Mouse (Mus musculus) MEL (cell line): ENCODE data around the gene Crim1. TPM values are rescaled to one million over a fixed set of nuclear protein-coding genes. Genes with fewer than 3 reads are reported as not detected.

ENCODE experiments used
- DNase-seq: peaks from one replicate; pipeline ENCODE4 v3.0.0; 2011; ENCODE audit warnings: low read depth, low spot score
- H3K27ac ChIP-seq: 2 replicates; pipeline ENCODE4 v1.5.1; 2012; ENCODE audit warnings: low read depth, mild to moderate bottlenecking, control low read depth, low read length, moderate library complexity; ENCODE audit not compliant: control insufficient read depth
- H3K27me3 ChIP-seq, 2 experiments: fragments of 150-350 bp in 1 of 2; sonication (generic) in 1 of 2; 2 replicates each; pipeline ENCODE4 v1.6.1; 2012; ENCODE audit warnings: low read length in 2 of 2, mild to moderate bottlenecking in 2 of 2, improper control_type of control experiment in 1 of 2, moderate library complexity in 1 of 2; ENCODE audit not compliant: insufficient read depth in 2 of 2, control insufficient read depth in 1 of 2
- H3K36me3 ChIP-seq, 2 experiments: 2 replicates each; pipeline ENCODE4 v1.6.1; 2012 to 2014; ENCODE audit warnings: low read length in 2 of 2, improper control_type of control experiment in 1 of 2, inconsistent platforms in 1 of 2, mild to moderate bottlenecking in 1 of 2; ENCODE audit not compliant: insufficient read depth in 2 of 2, control insufficient read depth in 1 of 2
- H3K4me1 ChIP-seq, 2 experiments: fragments of 150-350 bp in 1 of 2; sonication (generic) in 1 of 2; 2 replicates each; pipeline ENCODE4 v1.6.1; 2012; ENCODE audit warnings: low read length in 2 of 2, improper control_type of control experiment in 1 of 2, mild to moderate bottlenecking in 1 of 2; ENCODE audit not compliant: insufficient read depth in 2 of 2, control insufficient read depth in 1 of 2
- H3K4me3 ChIP-seq, 2 experiments: fragments of 150-350 bp in 1 of 2; sonication (generic) in 1 of 2; 2 replicates each; pipeline ENCODE4 v1.5.1; 2012; ENCODE audit warnings: low read depth in 2 of 2, low read length in 2 of 2, mild to moderate bottlenecking in 2 of 2, moderate library complexity in 2 of 2, control low read depth in 1 of 2, improper control_type of control experiment in 1 of 2; ENCODE audit not compliant: control insufficient read depth in 1 of 2, insufficient read depth in 1 of 2
- H3K79me2 ChIP-seq: 2 replicates; pipeline ENCODE4 v1.6.1; 2012; ENCODE audit warnings: mild to moderate bottlenecking, low read length, moderate library complexity; ENCODE audit not compliant: control insufficient read depth, poor library complexity, insufficient read depth
- H3K9ac ChIP-seq: 2 replicates; pipeline ENCODE4 v1.6.1; 2012; ENCODE audit warnings: low read depth, mild to moderate bottlenecking, control low read depth, low read length, moderate library complexity; ENCODE audit not compliant: control insufficient read depth, poor library complexity, severe bottlenecking
- H3K9me3 ChIP-seq: fragments of 150-350 bp; sonication (generic); replicated peaks from 2 replicates; pipeline ENCODE4 v1.6.1; 2012; ENCODE audit warnings: mild to moderate bottlenecking, low read length, improper control_type of control experiment, moderate library complexity; ENCODE audit not compliant: insufficient read depth
- CHD2 ChIP-seq: IDR thresholded peaks from 2 replicates; pipeline ENCODE4 v1.6.1; 2011; ENCODE audit warnings: low read length, improper control_type of control experiment
- E2F4 ChIP-seq: IDR thresholded peaks from 2 replicates; pipeline ENCODE4 v1.6.1; 2011; ENCODE audit warnings: low read depth, low read length, improper control_type of control experiment, borderline replicate concordance
- ELF1 ChIP-seq: IDR thresholded peaks from 2 replicates; pipeline ENCODE4 v1.6.1; 2014; ENCODE audit warnings: low read depth, mild to moderate bottlenecking, inconsistent platforms, low read length, improper control_type of control experiment, moderate library complexity
- EP300 ChIP-seq, 2 experiments: IDR thresholded peaks; 2 replicates each; pipeline ENCODE4 v1.6.1; 2011; ENCODE audit warnings: improper control_type of control experiment in 2 of 2, low read length in 2 of 2, low read depth in 1 of 2, mild to moderate bottlenecking in 1 of 2
- GABPA ChIP-seq: IDR thresholded peaks from 2 replicates; pipeline ENCODE4 v1.6.1; 2012; ENCODE audit warnings: low read depth, mild to moderate bottlenecking, inconsistent platforms, low read length, improper control_type of control experiment, moderate library complexity
- GATA1 ChIP-seq: IDR thresholded peaks from 2 replicates; pipeline ENCODE4 v1.6.1; 2011; ENCODE audit warnings: low read depth, low read length, improper control_type of control experiment
- HCFC1 ChIP-seq: IDR thresholded peaks from 2 replicates; pipeline ENCODE4 v1.6.1; 2012; ENCODE audit warnings: low read depth, mild to moderate bottlenecking, inconsistent platforms, low read length, improper control_type of control experiment, moderate library complexity
- MAX ChIP-seq: IDR thresholded peaks from 2 replicates; pipeline ENCODE4 v1.6.1; 2011; ENCODE audit warnings: low read length, improper control_type of control experiment
- MAZ ChIP-seq: IDR thresholded peaks from 2 replicates; pipeline ENCODE4 v1.6.1; 2012; ENCODE audit warnings: low read depth, mild to moderate bottlenecking, inconsistent platforms, low read length, improper control_type of control experiment
- MEF2A ChIP-seq: IDR thresholded peaks from 2 replicates; pipeline ENCODE4 v1.6.1; 2014; ENCODE audit warnings: low read depth, mild to moderate bottlenecking, inconsistent platforms, low read length, improper control_type of control experiment; ENCODE audit not compliant: poor library complexity, insufficient replicate concordance, severe bottlenecking; ENCODE audit errors: extremely low read depth
- MXI1 ChIP-seq: IDR thresholded peaks from 2 replicates; pipeline ENCODE4 v1.6.1; 2011; ENCODE audit warnings: mild to moderate bottlenecking, low read depth, low read length, improper control_type of control experiment
- MYB ChIP-seq: IDR thresholded peaks from 2 replicates; pipeline ENCODE4 v1.6.1; 2011; ENCODE audit warnings: mild to moderate bottlenecking, low read depth, low read length, improper control_type of control experiment
- NELFE ChIP-seq: IDR thresholded peaks from 2 replicates; pipeline ENCODE4 v1.6.1; 2011; ENCODE audit warnings: low read depth, low read length, improper control_type of control experiment
- POLR2A ChIP-seq, 2 experiments: IDR thresholded peaks; 2 replicates each; pipeline ENCODE4 v1.6.1; 2011 to 2012; ENCODE audit warnings: low read length in 2 of 2, mild to moderate bottlenecking in 2 of 2, control low read depth in 1 of 2, improper control_type of control experiment in 1 of 2, low read depth in 1 of 2, moderate library complexity in 1 of 2; ENCODE audit not compliant: control insufficient read depth in 1 of 2, insufficient read depth in 1 of 2, poor library complexity in 1 of 2
- POLR2AphosphoS2 ChIP-seq: IDR thresholded peaks from 2 replicates; pipeline ENCODE4 v1.6.1; 2011; ENCODE audit warnings: low read length, improper control_type of control experiment
- RCOR1 ChIP-seq: IDR thresholded peaks from 2 replicates; pipeline ENCODE4 v1.6.1; 2012; ENCODE audit warnings: low read depth, mild to moderate bottlenecking, inconsistent platforms, low read length, improper control_type of control experiment
- SIN3A ChIP-seq: IDR thresholded peaks from 2 replicates; pipeline ENCODE4 v1.6.1; 2012; ENCODE audit warnings: low read length, improper control_type of control experiment, inconsistent platforms
- TAL1 ChIP-seq: IDR thresholded peaks from 2 replicates; pipeline ENCODE4 v1.6.1; 2012; ENCODE audit warnings: mild to moderate bottlenecking, inconsistent platforms, low read length, moderate library complexity, mixed read lengths
- UBTF ChIP-seq: IDR thresholded peaks from 2 replicates; pipeline ENCODE4 v1.6.1; 2012; ENCODE audit warnings: low read depth, mild to moderate bottlenecking, inconsistent platforms, low read length, improper control_type of control experiment, moderate library complexity, borderline replicate concordance; ENCODE audit not compliant: insufficient read depth
- USF1 ChIP-seq: IDR thresholded peaks from 2 replicates; pipeline ENCODE4 v1.6.1; 2014; ENCODE audit warnings: low read depth, mild to moderate bottlenecking, inconsistent platforms, low read length, improper control_type of control experiment, moderate library complexity
- USF2 ChIP-seq, 2 experiments: IDR thresholded peaks; 2 replicates each; pipeline ENCODE4 v1.6.1; 2011 to 2012; ENCODE audit warnings: improper control_type of control experiment in 2 of 2, low read length in 2 of 2, borderline replicate concordance in 1 of 2, inconsistent platforms in 1 of 2, low read depth in 1 of 2, mild to moderate bottlenecking in 1 of 2; ENCODE audit not compliant: insufficient read depth in 1 of 2
- ZNF384 ChIP-seq: IDR thresholded peaks from 2 replicates; pipeline ENCODE4 v1.6.1; 2012; ENCODE audit warnings: low read depth, mild to moderate bottlenecking, inconsistent platforms, low read length, improper control_type of control experiment
- polyA plus RNA-seq, 2 experiments: library from polyadenylated mRNA; stranded (reverse) in 1 of 2; unstranded in 1 of 2; fragments of >175 nt in 1 of 2; fragments of >200 nt in 1 of 2; gene quantifications; 2 replicates each; pipeline versions ENCODE4 v1.2.1 to v1.2.4; 2012; ENCODE audit warnings: low replicate concordance in 2 of 2, low read depth in 1 of 2; ENCODE audit not compliant: insufficient read length in 2 of 2, insufficient read depth in 1 of 2, missing spikeins in 1 of 2
- total RNA-seq: library from RNA; depleted of rRNA; stranded (reverse); fragments of 300-350 nt; gene quantifications from 2 replicates; pipeline ENCODE4 v1.2.3, GENCODE M21; 2012; rRNA removed

Gene Crim1
- total RNA-seq, result not detected in 2 replicates
- polyA plus RNA-seq, result not detected

- H3K79me2 ChIP-seq, result no peaks in the 10 kb centered on the region
- H3K9me3 ChIP-seq, result no peaks in the 10 kb centered on the region
- H3K27ac ChIP-seq, result no peak within 1 kb of the TSS
- H3K9ac ChIP-seq, result no peak within 1 kb of the TSS
- H3K4me3 ChIP-seq, result no peak within 1 kb of the TSS
- H3K4me1 ChIP-seq, result no peaks in the 10 kb centered on the region
- TF ChIP-seq TAL1 (no peak), HCFC1 (no peak), EP300 (IDR thresholded peaks at IDR 0.05; ENCODE audit: low read depth in 1 of 2, low read length in 2 of 2) (no peak), POLR2A (IDR thresholded peaks at IDR 0.05; ENCODE audit: control insufficient read depth in 1 of 2, insufficient read depth in 1 of 2, low read depth in 1 of 2, low read length in 2 of 2, poor library complexity in 1 of 2) (no peak), RCOR1 (no peak), USF1 (no peak), GATA1 (no peak), SIN3A (no peak), MXI1 (no peak), USF2 (IDR thresholded peaks at IDR 0.05; ENCODE audit: borderline replicate concordance in 1 of 2, insufficient read depth in 1 of 2, low read depth in 1 of 2, low read length in 2 of 2) (no peak), MEF2A (no peak), MYB (no peak), CHD2 (no peak)
- H3K27me3 ChIP-seq, result no peaks in the 10 kb centered on the region
- DNase-seq, result no peak
- H3K36me3 ChIP-seq, result no peaks in the 10 kb centered on the region
These were observed at the start of gene Crim1 for GRCm38 (mm10) chr17:78199626-78200560. TSS of gene Crim1 (plus strand) at chr17:78200248.

GRCm38 (mm10) chr17:78151479-78152282 lies 48.4 kb upstream of the Crim1 start:
- no peaks in the 10 kb centered on the region for H3K36me3 ChIP-seq
- no peak overlapping the region for H3K27ac ChIP-seq
- no peaks in the 10 kb centered on the region for H3K79me2 ChIP-seq
- TF ChIP-seq MAX (no peak), USF2 (IDR thresholded peaks at IDR 0.05; ENCODE audit: borderline replicate concordance in 1 of 2, insufficient read depth in 1 of 2, low read depth in 1 of 2, low read length in 2 of 2) (no peak), GABPA (no peak), ZNF384 (no peak), NELFE (no peak), MAZ (no peak), MEF2A (no peak), E2F4 (no peak), GATA1 (no peak), UBTF (no peak), POLR2AphosphoS2 (no peak), USF1 (no peak), ELF1 (no peak)
- H3K9me3 ChIP-seq, result no peaks in the 10 kb centered on the region
- H3K9ac ChIP-seq, result no peak overlapping the region
- no peak for DNase-seq
- H3K27me3 ChIP-seq, result no peaks in the 10 kb centered on the region
- H3K4me1 ChIP-seq, result no peaks in the 10 kb centered on the region
- no peak overlapping the region for H3K4me3 ChIP-seq
